Mouse (Mus musculus): ENCODE measurements around the gene Krtap1-5.
"Not testable (repeated sequence)": the region's sequence is repeated elsewhere in the genome, so short reads cannot be mapped to it uniquely, and the experiment has no call there.

The Krtap1-5 gene

GRCm38 (mm10) chr11:99580636-99581035 lies at the start of gene Krtap1-5:
Gene Krtap1-5, minus strand, starts transcription at chr11:99581016.
- DNase-seq = no peak

DNA sequence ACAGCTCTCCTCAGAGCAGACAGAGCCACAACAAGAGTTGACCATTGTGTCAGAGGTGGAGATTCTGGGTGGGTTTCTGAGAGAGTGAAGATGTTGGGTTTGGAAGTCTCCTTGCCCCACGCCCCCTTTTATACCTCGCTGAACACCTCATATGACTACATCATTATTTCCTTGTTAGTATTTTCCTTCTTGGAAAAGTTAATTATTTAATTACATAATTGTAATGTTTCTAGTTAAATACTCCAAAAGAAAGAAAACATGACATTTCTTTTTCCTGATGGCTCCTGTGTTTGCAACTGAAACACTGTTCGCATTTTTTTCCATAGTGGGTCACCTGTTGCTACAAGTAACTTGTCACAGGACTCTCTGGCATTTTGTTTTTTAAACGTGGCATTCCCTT lies 47.3 kb upstream of the Krtap1-5 start, which contains the start of gene Krtap4-1:
Gene Krtap4-1 (minus strand): TSS at position 101 of the 400 bp plus-strand sequence.
- no peak for DNase-seq

GRCm38 (mm10) chr11:99620335-99620734 lies 39.5 kb upstream of the Krtap1-5 start, which contains the start of gene Gm11562:
Gene Gm11562, minus strand, starts transcription at chr11:99620435.
- DNase-seq = no peak

DNA sequence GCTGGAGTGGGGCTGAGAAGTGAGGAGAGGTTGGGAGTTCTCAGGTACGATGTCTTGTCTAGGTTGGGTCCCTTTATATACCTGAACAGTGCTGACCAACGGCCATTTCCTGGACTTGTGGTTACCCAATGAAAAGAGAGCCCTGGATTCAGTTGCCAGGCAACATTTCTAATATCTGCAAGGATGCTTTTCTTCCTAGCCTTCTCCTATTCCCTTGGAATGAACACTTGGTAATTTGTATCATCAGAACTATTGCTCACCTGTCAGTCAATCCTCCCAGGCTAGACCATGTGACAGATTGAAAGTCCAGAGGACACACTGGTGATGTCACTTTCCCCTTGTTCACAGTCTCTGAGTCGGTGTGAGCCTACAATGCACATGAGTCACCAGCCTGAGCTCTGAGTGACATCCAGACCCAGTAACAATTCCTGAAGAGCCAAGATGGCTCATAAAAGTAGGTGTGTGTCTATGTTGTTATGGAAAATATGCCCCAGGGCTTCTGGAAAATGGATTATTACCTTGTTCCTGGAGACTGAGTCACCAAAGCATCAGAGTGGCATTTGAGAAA lies 34.1 kb upstream of the Krtap1-5 start, which contains the start of gene Krtap2-4:
Gene Krtap2-4 (minus strand): TSS at position 51 of the 568 bp plus-strand sequence.
- no peak for DNase-seq

- DNase-seq = not testable (repeated sequence)
Measured at GRCm38 (mm10) chr11:99610089-99610488, 29.3 kb upstream of the Krtap1-5 start, which contains the start of gene Gm11937. Gene Gm11937, minus strand, starts transcription at chr11:99610189.

DNA sequence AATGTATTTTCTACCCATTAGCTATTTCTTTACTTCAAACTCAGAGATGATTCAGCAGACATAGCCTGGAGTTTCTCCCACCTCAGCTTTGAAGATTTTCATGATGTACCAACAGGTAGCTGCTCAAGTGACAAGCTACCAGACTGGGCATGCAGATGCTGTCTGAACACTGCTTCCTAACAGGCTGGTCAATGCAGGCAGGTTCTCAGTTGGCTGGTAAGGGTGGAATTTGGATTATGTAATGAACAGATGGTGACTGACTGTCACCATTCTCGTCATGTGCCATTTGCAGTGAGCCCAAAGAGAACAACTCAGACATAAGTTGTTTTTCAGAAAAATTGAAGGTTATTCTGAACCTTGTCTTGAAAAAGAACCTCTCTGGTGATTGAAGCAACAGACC lies 28.3 kb upstream of the Krtap1-5 start:
- DNase-seq = peak; percentile 52

DNA sequence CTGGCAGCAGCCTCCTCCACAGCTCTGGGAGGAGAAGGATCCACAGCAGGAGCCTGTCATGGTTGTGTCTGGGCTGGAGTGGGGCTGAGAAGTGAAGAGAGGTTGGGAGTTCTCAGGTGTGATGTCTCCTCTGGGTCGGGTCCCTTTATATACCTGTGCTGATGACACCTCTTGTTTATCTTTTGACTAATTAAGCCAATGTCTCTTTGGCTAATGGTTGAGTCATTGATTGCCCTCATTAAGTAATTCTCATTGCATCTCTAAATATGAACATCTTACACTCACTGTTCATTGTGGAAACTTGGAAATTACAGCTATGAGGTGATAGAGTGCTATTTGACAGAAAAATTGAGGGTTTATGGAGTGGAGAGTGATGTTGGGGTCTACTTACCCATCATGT lies 22.4 kb upstream of the Krtap1-5 start, which contains the start of gene Gm11938:
Gene Gm11938 (minus strand): TSS at position 101 of the 400 bp plus-strand sequence.
- DNase-seq = not testable (repeated sequence)

- DNase-seq = not testable (repeated sequence)
Measured at GRCm38 (mm10) chr11:99597742-99598141, 16.9 kb upstream of the Krtap1-5 start, which contains the start of gene Krtap9-3. Gene Krtap9-3, minus strand, starts transcription at chr11:99598105.

GRCm38 (mm10) chr11:99590981-99591380 lies 10.2 kb upstream of the Krtap1-5 start, which contains the start of gene Krtap1-3:
Gene Krtap1-3, minus strand, starts transcription at chr11:99591339.
- DNase-seq = no peak

GRCm38 (mm10) chr11:99585096-99585495 lies 4.3 kb upstream of the Krtap1-5 start:
- DNase-seq = peak; percentile 61

GRCm38 (mm10) chr11:99583245-99583704 lies 2.5 kb upstream of the Krtap1-5 start, which contains the start of gene Krtap1-4:
Gene Krtap1-4, minus strand, starts transcription at chr11:99583654.
- DNase-seq = no peak

GRCm38 (mm10) chr11:99581564-99581963 lies 748 bp upstream of the Krtap1-5 start:
- no peak for DNase-seq

GRCm38 (mm10) chr11:99581051-99581450 lies 235 bp upstream of the Krtap1-5 start:
- DNase-seq = no peak

DNA sequence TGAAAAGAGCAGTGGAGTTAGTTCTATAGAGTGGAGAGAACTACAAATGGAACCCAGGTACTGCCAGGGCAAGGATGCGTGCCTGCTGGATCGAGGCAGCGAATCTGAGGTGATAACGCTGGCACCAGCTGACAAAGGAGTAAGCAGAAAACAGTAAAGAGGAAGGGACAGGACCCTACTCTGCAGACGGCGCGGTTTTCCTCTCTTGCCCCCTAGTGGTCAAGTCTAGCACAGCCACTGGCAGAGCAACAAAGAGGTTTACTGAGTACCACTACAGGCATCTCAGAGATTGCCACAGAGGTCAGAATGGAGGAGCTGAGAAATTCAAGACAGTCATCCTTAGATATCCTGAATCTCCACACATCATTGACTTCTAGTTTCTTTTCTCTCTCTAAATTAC lies 6.7 kb downstream of the Krtap1-5 start:
- DNase-seq = peak; percentile 40

DNA sequence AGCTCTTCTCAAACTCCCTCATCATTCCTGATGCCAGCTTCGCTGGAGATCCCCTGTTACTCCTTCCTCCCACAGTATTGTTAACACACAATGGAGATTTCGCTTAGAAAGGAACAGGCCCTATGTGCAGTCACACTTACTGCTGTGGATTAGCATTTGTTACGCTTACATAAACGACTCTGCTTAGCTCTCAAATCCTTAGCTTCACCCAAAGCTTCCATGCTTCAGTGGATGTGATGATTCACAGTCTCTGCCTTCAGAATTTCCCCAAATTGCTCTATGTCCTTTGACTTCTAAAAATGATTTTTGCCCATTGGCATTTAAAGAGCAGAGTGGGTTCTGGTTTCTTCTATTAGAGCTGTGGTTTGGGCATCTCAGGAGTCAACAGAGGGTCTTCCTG lies 7.7 kb downstream of the Krtap1-5 start:
- DNase-seq = no peak

- DNase-seq = no peak
Measured at GRCm38 (mm10) chr11:99566530-99566929, 14.3 kb downstream of the Krtap1-5 start, which contains the start of gene Krtap3-1. Gene Krtap3-1, minus strand, starts transcription at chr11:99566630.

GRCm38 (mm10) chr11:99562580-99562979 lies 18.2 kb downstream of the Krtap1-5 start:
- no peak for DNase-seq

GRCm38 (mm10) chr11:99559366-99559765 lies 21.4 kb downstream of the Krtap1-5 start, which contains the start of gene Gm11939:
Gene Gm11939, minus strand, starts transcription at chr11:99559466.
- DNase-seq = no peak

DNA sequence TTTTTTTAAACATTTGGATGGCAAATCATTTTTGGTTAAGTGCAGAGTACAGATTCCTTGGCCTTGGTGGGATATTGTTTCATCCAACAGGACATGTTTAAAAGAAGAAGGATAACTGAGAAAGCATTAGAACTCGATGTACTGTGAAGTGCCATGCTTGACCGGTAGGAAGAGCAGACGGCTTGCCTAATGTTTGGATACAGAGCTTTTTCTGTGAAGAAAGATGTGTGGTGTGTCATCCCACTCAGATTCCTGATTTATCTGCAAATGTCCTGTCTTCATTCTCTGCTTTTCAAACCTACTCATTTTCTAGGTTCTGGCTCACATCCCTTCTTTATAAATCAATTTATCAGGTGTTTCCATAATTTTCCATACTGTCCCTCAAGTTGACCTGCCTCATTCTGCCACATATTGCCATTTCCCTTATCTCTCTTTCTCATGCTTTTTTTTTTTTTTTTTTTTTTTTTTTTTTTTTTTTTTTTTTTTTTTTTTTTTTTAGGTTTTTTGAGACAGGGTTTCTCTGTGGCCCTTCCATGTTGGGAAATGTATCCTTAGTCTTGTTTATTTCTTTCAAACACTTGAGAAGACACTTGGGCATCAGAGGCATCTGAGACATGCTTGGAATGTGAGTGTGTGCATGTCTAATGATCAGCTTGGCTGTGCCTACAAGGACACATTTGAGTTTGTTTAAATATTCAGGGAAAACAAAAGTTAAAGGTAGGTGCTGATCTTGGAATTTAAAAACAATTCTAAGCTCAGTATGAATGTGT lies 22.7 kb downstream of the Krtap1-5 start:
- DNase-seq = peak; percentile 6

- DNase-seq = no peak
Measured at GRCm38 (mm10) chr11:99556753-99557152, 24.1 kb downstream of the Krtap1-5 start, which contains the start of gene Krtap3-2. Gene Krtap3-2, minus strand, starts transcription at chr11:99556853.

DNA sequence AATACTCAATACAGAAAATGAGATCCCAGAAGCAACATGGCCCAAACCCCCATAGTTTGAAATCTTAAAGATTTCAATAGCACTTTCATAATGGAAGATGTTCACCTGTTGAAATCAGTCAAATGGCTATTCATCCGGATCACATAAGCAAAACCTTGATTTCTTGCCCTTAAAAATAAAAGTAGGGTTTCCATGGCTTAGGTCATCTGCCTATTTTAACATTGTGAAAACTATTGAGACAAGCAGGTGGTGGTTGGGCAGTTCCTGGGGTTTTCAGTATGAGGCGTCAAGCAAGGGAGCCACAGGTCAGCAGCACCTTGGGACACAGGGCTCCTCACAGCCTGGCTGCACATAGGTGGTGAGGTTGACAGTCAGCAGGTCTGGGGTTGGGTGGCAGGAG lies 24.6 kb downstream of the Krtap1-5 start:
- DNase-seq = no peak

GRCm38 (mm10) chr11:99550765-99551164 lies 30.1 kb downstream of the Krtap1-5 start, which contains the start of gene Krtap3-3:
Gene Krtap3-3, minus strand, starts transcription at chr11:99550865.
- no peak for DNase-seq

DNA sequence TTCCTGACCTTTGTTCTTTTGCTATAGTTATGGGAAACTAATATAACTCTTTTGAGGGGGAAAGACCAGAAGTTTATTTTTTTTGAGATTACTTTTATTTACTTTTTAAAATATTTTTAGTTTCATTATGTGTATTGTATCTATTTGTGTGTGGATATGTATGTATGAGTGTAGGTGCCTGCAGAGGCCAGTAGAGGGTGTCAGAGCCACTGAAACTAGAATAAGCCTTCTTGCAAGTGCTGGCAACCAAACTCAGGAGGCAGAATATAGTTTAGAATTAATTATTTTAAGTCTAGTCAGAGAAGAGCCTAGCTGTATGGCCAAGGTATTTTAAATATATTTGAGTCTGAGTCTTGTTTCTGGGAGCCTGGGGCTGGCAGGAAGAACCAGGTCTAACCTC lies 32.9 kb downstream of the Krtap1-5 start:
- no peak for DNase-seq
